Mouse (Mus musculus): ENCODE measurements around the gene Dynlrb1. TPM values are rescaled to one million over a fixed set of nuclear protein-coding genes. Genes with fewer than 3 reads are reported as not detected.
A peak's percentile ranks its signal among the peaks of the same experiment; 100 is the strongest.

The Dynlrb1 gene
- polyA plus RNA-seq, 2 experiments = 149 to 178 TPM

GRCm38 (mm10) chr2:155248718-155249117 is 12.4 kb downstream of the Dynlrb1 start:
- WGBS (ENCODE audit: insufficient replicate concordance) = 53% methylated on average over 2 of the region's 2 CpGs
- Histone ChIP-seq H3K9ac (replicated peaks) (no peak overlapping the region), H3K27me3 (ENCODE audit: control insufficient read depth, insufficient read depth, low read length) (no peaks in the 10 kb centered on the region), H3K9me3 (ENCODE audit: control insufficient read depth, low read length) (no peaks in the 10 kb centered on the region), H3K4me3 (ENCODE audit: insufficient read depth in 1 of 2, low read depth in 2 of 2, low read length in 2 of 2) (no peak overlapping the region), H3K4me1 (replicated peaks; ENCODE audit: control insufficient read depth in 2 of 2, insufficient read depth in 2 of 2, low read length in 1 of 2) (no peaks in the 10 kb centered on the region), H3K36me3 (replicated peaks; ENCODE audit: control insufficient read depth, insufficient read depth, low read depth) (peaks cover 19% of the 10 kb centered on the region), H3K4me2 (ENCODE audit: low read depth) (no peak overlapping the region), H3K27ac (no peak overlapping the region)
- ATAC-seq (ENCODE audit: insufficient read depth) (no peak), DNase-seq (ENCODE audit: low read depth in 3 of 3, low spot score in 3 of 3) (no peak)
- TF ChIP-seq EP300 (IDR thresholded peaks at IDR 0.05; ENCODE audit: low read depth) (no peak), CTCF (IDR thresholded peaks at IDR 0.05; ENCODE audit: low read depth) (peak; percentile 29)

GRCm38 (mm10) chr2:155249588-155249987 is 13.3 kb downstream of the Dynlrb1 start:
- H3K27me3 ChIP-seq (ENCODE audit: control insufficient read depth, insufficient read depth, low read length) = no peaks in the 10 kb centered on the region
- no peak for DNase-seq (ENCODE audit: low read depth in 3 of 3, low spot score in 3 of 3)

GRCm38 (mm10) chr2:155265526-155265925 is 29.2 kb downstream of the Dynlrb1 start:
- no peaks in the 10 kb centered on the region for H3K4me1 ChIP-seq (replicated peaks; ENCODE audit: control insufficient read depth in 2 of 2, insufficient read depth in 2 of 2, low read length in 1 of 2)
- no peaks in the 10 kb centered on the region for H3K9me3 ChIP-seq (ENCODE audit: control insufficient read depth, low read length)
- no peak for ATAC-seq (ENCODE audit: insufficient read depth)
- H3K36me3 ChIP-seq (replicated peaks; ENCODE audit: control insufficient read depth, insufficient read depth, low read depth) = no peaks in the 10 kb centered on the region
- no peak overlapping the region for H3K9ac ChIP-seq (replicated peaks)
- H3K4me3 ChIP-seq (ENCODE audit: insufficient read depth in 1 of 2, low read depth in 2 of 2, low read length in 2 of 2) = no peak overlapping the region
- 65% methylated on average over 6 of the region's 6 CpGs for WGBS (ENCODE audit: insufficient replicate concordance)
- H3K27me3 ChIP-seq (ENCODE audit: control insufficient read depth, insufficient read depth, low read length) = no peaks in the 10 kb centered on the region
- no peak for DNase-seq (ENCODE audit: low read depth in 3 of 3, low spot score in 3 of 3)
- no peak overlapping the region for H3K4me2 ChIP-seq (ENCODE audit: low read depth)
- TF ChIP-seq EP300 (IDR thresholded peaks at IDR 0.05; ENCODE audit: low read depth) = no peak
- no peak overlapping the region for H3K27ac ChIP-seq

More at GRCm38 (mm10) chr2:155249588-155249987, 13.3 kb downstream of the Dynlrb1 start:
- 69% methylated on average over 5 of the region's 5 CpGs for WGBS (ENCODE audit: insufficient replicate concordance)
- no peak for ATAC-seq (ENCODE audit: insufficient read depth)
- Histone ChIP-seq H3K4me1 (replicated peaks; ENCODE audit: control insufficient read depth in 2 of 2, insufficient read depth in 2 of 2, low read length in 1 of 2) (no peaks in the 10 kb centered on the region), H3K9me3 (ENCODE audit: control insufficient read depth, low read length) (no peaks in the 10 kb centered on the region), H3K9ac (replicated peaks) (no peak overlapping the region), H3K36me3 (replicated peaks; ENCODE audit: control insufficient read depth, insufficient read depth, low read depth) (peaks cover 14% of the 10 kb centered on the region), H3K4me3 (ENCODE audit: insufficient read depth in 1 of 2, low read depth in 2 of 2, low read length in 2 of 2) (no peak overlapping the region), H3K27ac (no peak overlapping the region), H3K4me2 (ENCODE audit: low read depth) (no peak overlapping the region)
- TF ChIP-seq EP300 (IDR thresholded peaks at IDR 0.05; ENCODE audit: low read depth) (no peak), CTCF (IDR thresholded peaks at IDR 0.05; ENCODE audit: low read depth) (no peak)

- TF ChIP-seq EP300 (IDR thresholded peaks at IDR 0.05; ENCODE audit: low read depth) (no peak), CTCF (IDR thresholded peaks at IDR 0.05; ENCODE audit: low read depth) (no peak)
- H3K9me3 ChIP-seq (ENCODE audit: control insufficient read depth, low read length) = no peaks in the 10 kb centered on the region
- no peaks in the 10 kb centered on the region for H3K36me3 ChIP-seq (replicated peaks; ENCODE audit: control insufficient read depth, insufficient read depth, low read depth)
- ATAC-seq (ENCODE audit: insufficient read depth) (no peak), DNase-seq (ENCODE audit: low read depth in 3 of 3, low spot score in 3 of 3) (no peak)
- no peak overlapping the region for H3K4me2 ChIP-seq (ENCODE audit: low read depth)
- 60% methylated on average over 5 of the region's 5 CpGs for WGBS (ENCODE audit: insufficient replicate concordance)
- no peak overlapping the region for H3K4me3 ChIP-seq (ENCODE audit: insufficient read depth in 1 of 2, low read depth in 2 of 2, low read length in 2 of 2)
- H3K9ac ChIP-seq (replicated peaks) = no peak overlapping the region
- H3K27me3 ChIP-seq (ENCODE audit: control insufficient read depth, insufficient read depth, low read length) = no peaks in the 10 kb centered on the region
- no peak overlapping the region for H3K27ac ChIP-seq
- no peaks in the 10 kb centered on the region for H3K4me1 ChIP-seq (replicated peaks; ENCODE audit: control insufficient read depth in 2 of 2, insufficient read depth in 2 of 2, low read length in 1 of 2)
Observed at GRCm38 (mm10) chr2:155266896-155267295, 30.6 kb downstream of the Dynlrb1 start.

GRCm38 (mm10) chr2:155271957-155272356 is 35.6 kb downstream of the Dynlrb1 start:
- no peaks in the 10 kb centered on the region for H3K9me3 ChIP-seq (ENCODE audit: control insufficient read depth, low read length)
- H3K4me3 ChIP-seq (ENCODE audit: insufficient read depth in 1 of 2, low read depth in 2 of 2, low read length in 2 of 2) = no peak overlapping the region
- H3K9ac ChIP-seq (replicated peaks) = no peak overlapping the region
- TF ChIP-seq EP300 (IDR thresholded peaks at IDR 0.05; ENCODE audit: low read depth) (no peak), CTCF (IDR thresholded peaks at IDR 0.05; ENCODE audit: low read depth) (peak; percentile 68)
- no peaks in the 10 kb centered on the region for H3K27me3 ChIP-seq (ENCODE audit: control insufficient read depth, insufficient read depth, low read length)
- H3K4me1 ChIP-seq (replicated peaks; ENCODE audit: control insufficient read depth in 2 of 2, insufficient read depth in 2 of 2, low read length in 1 of 2) = peaks cover 3% of the 10 kb centered on the region in 2 experiments; a peak in 2 of 4 replicates
- ATAC-seq (ENCODE audit: insufficient read depth) = no peak
- DNase-seq (ENCODE audit: low read depth in 3 of 3, low spot score in 3 of 3) = no peak
- H3K27ac ChIP-seq = no peak overlapping the region
- H3K4me2 ChIP-seq (ENCODE audit: low read depth) = no peak overlapping the region
- no peaks in the 10 kb centered on the region for H3K36me3 ChIP-seq (replicated peaks; ENCODE audit: control insufficient read depth, insufficient read depth, low read depth)
- WGBS (ENCODE audit: insufficient replicate concordance) = 74% methylated on average over 6 of the region's 6 CpGs

Data from liver, embryonic 14.5 days (tissue).